Mouse (Mus musculus) MEL (cell line): ENCODE data around the gene Krt15.

Experiments
- BHLHE40 ChIP-seq: IDR thresholded peaks from 2 replicates; pipeline ENCODE4 v1.6.1; 2012; ENCODE audit warnings: low read depth, mild to moderate bottlenecking, inconsistent platforms, low read length, improper control_type of control experiment, borderline replicate concordance
- CHD2 ChIP-seq: IDR thresholded peaks from 2 replicates; pipeline ENCODE4 v1.6.1; 2011; ENCODE audit warnings: low read length, improper control_type of control experiment
- CTCF ChIP-seq, 3 experiments: IDR thresholded peaks in 2 of 3; conservative IDR thresholded peaks in 1 of 3; 2 replicates each; pipeline ENCODE4 v1.5.1; 2011 to 2012; ENCODE audit warnings: low read length in 3 of 3, low read depth in 2 of 3, mild to moderate bottlenecking in 2 of 3, improper control_type of control experiment in 1 of 3, inconsistent platforms in 1 of 3, mixed read lengths in 1 of 3, moderate library complexity in 1 of 3; ENCODE audit not compliant: control insufficient read depth in 1 of 3, insufficient read depth in 1 of 3, poor library complexity in 1 of 3, severe bottlenecking in 1 of 3
- EP300 ChIP-seq, 2 experiments: IDR thresholded peaks; 2 replicates each; pipeline ENCODE4 v1.6.1; 2011; ENCODE audit warnings: improper control_type of control experiment in 2 of 2, low read length in 2 of 2, low read depth in 1 of 2, mild to moderate bottlenecking in 1 of 2
- GATA1 ChIP-seq: IDR thresholded peaks from 2 replicates; pipeline ENCODE4 v1.6.1; 2011; ENCODE audit warnings: low read depth, low read length, improper control_type of control experiment
- MYB ChIP-seq: IDR thresholded peaks from 2 replicates; pipeline ENCODE4 v1.6.1; 2011; ENCODE audit warnings: mild to moderate bottlenecking, low read depth, low read length, improper control_type of control experiment
- POLR2A ChIP-seq, 2 experiments: IDR thresholded peaks; 2 replicates each; pipeline ENCODE4 v1.6.1; 2011 to 2012; ENCODE audit warnings: low read length in 2 of 2, mild to moderate bottlenecking in 2 of 2, control low read depth in 1 of 2, improper control_type of control experiment in 1 of 2, low read depth in 1 of 2, moderate library complexity in 1 of 2; ENCODE audit not compliant: control insufficient read depth in 1 of 2, insufficient read depth in 1 of 2, poor library complexity in 1 of 2
- RAD21 ChIP-seq: IDR thresholded peaks from 2 replicates; pipeline ENCODE4 v1.6.1; 2011; ENCODE audit warnings: mild to moderate bottlenecking, low read depth, low read length, improper control_type of control experiment
- SIN3A ChIP-seq: IDR thresholded peaks from 2 replicates; pipeline ENCODE4 v1.6.1; 2012; ENCODE audit warnings: low read length, improper control_type of control experiment, inconsistent platforms

- TF ChIP-seq MYB (no peak), RAD21 (no peak), EP300 (IDR thresholded peaks at IDR 0.05; ENCODE audit: low read depth in 1 of 2, low read length in 2 of 2) (no peak), POLR2A (IDR thresholded peaks at IDR 0.05; ENCODE audit: control insufficient read depth in 1 of 2, insufficient read depth in 1 of 2, low read depth in 1 of 2, low read length in 2 of 2, poor library complexity in 1 of 2) (no peak), CTCF (IDR thresholded peaks at IDR 0.05 in 2 of 3, conservative IDR thresholded peaks at IDR 0.05 in 1 of 3; ENCODE audit: control insufficient read depth in 1 of 3, insufficient read depth in 1 of 3, low read depth in 2 of 3, low read length in 3 of 3, poor library complexity in 1 of 3, severe bottlenecking in 1 of 3) (no peak), BHLHE40 (no peak), GATA1 (no peak), CHD2 (no peak), SIN3A (no peak)
Measured at GRCm38 (mm10) chr11:100155497-100156255, 19.9 kb upstream of the Krt15 start.
